Mouse (Mus musculus): Measurements from ENCODE around the gene Golm1.
"Not testable (repeated sequence)": the region's sequence is repeated elsewhere in the genome, so short reads cannot be mapped to it uniquely, and the experiment has no call there.

Gene Golm1

DNA sequence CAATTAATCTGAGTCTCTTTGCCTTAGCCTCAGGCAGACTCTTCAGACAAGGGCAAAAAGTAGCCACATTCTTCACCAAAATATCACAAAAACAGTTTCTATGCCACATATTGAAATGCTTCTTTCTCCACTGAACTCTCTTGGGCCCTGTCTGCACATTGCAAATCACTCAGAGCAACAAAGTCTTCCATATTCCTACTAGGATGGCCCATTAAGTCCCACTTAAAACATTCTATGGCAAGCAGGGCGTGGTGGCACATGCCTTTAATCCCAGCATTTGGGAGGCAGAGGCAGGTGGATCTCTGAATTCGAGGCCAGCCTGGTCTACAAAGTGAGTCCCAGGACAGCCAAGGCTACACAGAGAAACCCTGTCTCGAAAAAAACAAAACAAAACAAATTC lies 83.6 kb downstream of the Golm1 start:
- DNase-seq (ENCODE audit: low read depth, low spot score), result not testable (repeated sequence)

DNA sequence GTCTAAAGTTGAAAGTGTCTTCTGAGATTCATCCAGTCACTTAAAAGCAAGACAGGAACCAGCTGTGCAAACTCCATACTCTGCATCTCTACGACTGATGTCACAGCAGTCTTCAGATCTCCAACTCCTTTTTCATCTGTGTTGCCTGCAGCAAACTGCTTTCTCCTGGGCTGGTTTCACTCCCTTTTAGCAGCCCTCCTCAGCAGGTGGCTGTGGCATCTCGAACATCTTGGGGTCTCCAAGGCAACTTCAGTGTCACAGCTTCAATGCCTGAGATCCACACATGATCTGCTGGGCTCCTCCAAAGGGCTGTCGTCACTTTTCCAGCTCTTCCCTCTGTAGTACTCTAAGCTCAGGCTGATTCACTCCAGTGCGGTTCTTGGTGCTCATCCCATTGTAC lies 84.9 kb downstream of the Golm1 start:
- no peak for DNase-seq (ENCODE audit: low read depth, low spot score)

DNA sequence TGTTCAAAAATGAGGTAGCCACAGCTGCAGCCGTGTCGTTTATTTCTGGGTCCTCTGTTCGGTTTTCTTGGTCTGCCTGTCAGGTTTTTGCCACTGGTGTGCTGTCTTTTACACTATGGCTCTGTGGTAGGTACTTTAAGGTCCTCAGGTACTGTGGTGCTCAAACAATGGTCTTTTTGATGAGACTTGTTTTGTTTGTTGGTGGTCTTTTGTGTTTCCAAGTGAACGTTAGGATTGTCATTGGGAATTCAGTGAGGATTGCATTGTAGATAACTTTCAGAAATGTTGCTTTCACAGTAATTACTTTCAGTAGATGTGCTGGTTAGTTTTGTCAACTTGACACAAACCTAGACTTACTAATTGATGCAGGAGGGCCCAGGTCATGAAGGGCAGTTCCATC lies 85.9 kb downstream of the Golm1 start:
- no peak for DNase-seq (ENCODE audit: low read depth, low spot score)

DNA sequence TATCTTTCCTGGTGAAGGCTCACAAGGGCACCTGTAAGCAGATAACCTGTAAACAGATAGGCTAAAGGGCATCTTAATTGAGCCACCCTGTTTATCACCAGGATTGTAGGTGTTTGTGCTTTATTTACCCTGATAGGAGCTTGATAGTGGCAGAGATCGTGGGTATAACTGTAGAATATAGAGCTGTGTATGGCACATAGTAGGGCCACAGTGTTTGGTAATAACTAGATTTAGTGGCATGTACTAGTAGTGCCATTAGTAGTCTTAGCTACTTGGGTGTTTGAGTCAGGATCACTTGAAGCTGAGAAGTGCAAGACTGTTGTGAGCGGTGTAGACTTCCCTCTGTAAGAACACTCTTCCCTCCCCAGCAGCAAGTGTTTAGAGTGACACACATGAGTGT lies 88.4 kb downstream of the Golm1 start:
- DNase-seq (ENCODE audit: low read depth, low spot score), result no peak

DNA sequence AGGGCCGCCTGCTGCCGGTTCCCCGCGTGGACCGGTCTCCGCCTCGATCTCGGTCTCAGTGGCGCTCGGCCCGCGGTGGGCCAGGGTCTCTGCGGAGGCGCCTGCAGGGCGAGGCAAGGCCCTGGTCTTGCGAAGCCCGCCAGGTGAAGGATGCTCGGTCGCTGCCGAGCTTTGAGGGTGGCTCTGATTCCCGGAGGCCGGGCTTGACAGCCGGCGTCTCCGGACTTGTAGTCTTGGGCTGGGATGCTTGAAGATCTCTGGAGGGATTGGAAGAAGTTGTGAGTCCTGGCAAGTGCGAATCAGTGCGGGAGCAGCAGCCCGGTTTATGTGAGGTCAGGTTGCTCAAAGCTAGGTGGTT lies 90.0 kb downstream of the Golm1 start:
- peak; percentile 32 for DNase-seq (ENCODE audit: low read depth, low spot score)

DNA sequence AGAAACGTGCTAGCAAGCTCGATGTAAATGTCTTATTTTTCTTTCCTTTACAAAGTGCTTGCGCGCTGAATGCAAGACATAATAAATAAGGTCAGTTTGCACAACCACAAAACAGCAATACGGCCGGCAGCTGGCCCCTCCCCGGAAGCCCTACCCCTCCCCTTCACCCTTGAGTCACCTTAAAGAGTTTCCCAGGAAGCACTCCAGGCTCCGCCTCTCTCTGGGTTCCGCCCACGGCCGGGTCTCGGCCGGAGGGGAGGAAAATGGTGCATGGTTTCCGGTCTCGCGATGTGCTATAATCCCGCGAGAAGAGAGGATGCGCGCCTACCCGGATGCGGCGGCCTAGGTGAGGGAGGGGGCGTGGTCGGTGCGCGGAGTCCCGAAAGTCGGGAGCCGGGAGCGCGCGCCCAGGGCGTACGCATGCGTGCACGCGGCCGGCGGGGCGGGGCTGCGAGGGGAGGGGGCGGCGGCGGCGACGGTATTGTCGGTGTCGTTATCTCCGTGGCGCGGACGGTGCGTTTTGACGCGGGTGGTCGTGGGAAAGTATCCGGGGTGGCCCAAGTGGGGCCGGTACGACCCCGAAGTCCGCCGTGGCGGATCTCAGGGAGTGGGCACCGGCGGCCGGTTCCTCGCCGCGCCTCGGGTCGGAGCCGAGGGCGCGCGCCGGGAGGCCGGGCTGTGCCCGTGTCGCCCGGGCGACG lies 90.5 kb downstream of the Golm1 start, which contains the start of the genes Agtpbp1 and Naa35:
Gene Agtpbp1, minus strand, starts transcription at position 281 of the 701 bp plus-strand sequence.
Gene Naa35, plus strand, starts transcription at position 313 of the 701 bp plus-strand sequence.
- peak; percentile 99 for DNase-seq (ENCODE audit: low read depth, low spot score)

All from skeletal muscle tissue, adult 2 months (tissue).